Mouse (Mus musculus): ENCODE results near the gene Atxn2l.
"Not testable (repeated sequence)": the region's sequence is repeated elsewhere in the genome, so short reads cannot be mapped to it uniquely, and the experiment has no call there.

The Atxn2l gene

GRCm38 (mm10) chr7:126487617-126488385, 15.4 kb downstream of the Atxn2l start:
- not testable (repeated sequence) for DNase-seq

DNA sequence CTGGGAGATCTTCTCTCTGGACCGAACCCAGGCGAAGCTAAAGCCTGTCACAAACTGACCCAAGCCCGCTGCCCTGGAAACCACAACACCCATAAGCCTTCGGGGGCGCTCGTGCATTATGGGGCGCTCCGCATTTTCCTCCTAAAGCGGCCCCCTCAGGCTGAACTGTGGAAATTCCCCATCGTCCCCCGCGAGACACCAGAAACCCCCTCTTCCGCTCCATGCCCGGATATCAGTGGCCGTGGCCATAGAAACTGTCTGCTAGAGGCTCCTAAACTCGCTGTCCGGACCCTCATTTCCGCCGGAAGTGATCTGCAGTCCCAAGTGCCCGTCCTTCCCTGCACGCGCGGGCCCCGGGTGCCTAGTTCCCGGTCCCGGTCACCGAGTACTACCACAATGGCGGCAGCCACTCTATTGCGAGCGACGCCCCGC, 16.2 kb downstream of the Atxn2l start, which contains the start of gene Tufm:
Gene Tufm, plus strand, starts transcription at position 310 of the 432 bp plus-strand sequence.
- DNase-seq: peak; percentile 99

GRCm38 (mm10) chr7:126482392-126482871, 20.8 kb downstream of the Atxn2l start:
- peak; percentile 84 for DNase-seq

- DNase-seq: peak; percentile 32
Observed at GRCm38 (mm10) chr7:126481699-126482098, 21.5 kb downstream of the Atxn2l start.

GRCm38 (mm10) chr7:126474993-126475581, 28.1 kb downstream of the Atxn2l start, which contains the start of gene Sh2b1:
Gene Sh2b1 (minus strand): TSS chr7:126475424.
- peak; percentile 98 for DNase-seq

DNA sequence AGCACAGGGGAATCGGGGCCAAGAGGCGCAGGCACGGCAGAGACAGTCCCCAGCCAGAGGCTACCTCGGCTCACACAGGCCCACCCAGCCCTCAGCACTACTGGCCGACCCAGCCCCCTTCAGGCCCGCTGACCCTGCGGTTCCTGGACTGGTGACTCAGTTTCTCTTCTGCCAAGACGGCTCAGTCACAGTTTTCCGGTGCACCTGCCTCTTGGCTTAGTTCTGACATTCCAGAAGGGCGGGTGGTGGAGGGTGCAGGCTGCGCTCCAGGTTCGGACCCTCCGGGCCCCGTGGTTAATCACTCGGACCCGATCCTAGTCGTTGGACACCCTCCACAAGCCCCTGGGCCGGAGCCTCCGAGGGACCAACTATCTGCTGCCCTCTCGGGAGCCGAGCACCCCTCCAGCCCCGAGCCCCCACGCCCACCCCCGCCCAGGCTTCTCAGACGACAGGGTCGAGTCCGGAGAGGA, 28.7 kb downstream of the Atxn2l start:
- no peak for DNase-seq

DNA sequence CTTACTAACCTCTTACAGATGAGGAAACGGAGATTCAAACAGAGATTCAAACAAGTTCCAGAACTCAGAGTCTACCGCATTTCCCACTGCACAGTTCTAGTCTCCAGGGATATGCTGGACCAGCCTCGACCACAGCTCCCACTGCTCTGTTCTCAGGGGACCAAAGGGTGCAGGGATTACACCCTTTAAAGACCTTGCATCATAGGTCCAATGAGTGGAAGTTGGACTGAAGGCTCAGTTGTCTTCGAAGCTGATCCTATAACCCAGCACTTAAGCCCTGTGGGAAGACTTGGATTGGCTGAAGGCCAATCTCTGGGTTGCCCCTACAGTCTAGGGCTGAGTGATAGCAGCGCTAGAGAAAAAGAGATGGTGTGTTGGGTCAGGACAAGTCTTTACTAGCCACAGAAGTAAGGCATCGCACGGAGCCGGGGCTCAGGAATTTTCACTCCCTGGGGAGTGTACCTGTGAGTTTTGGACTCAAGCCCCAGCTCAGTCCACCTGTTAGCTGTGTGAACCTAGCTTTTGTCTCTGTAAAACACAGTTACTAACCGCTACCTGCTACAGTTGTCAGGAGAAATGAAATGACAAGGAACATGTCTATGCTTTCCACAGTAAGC, 29.7 kb downstream of the Atxn2l start:
- peak; percentile 37 for DNase-seq

DNA sequence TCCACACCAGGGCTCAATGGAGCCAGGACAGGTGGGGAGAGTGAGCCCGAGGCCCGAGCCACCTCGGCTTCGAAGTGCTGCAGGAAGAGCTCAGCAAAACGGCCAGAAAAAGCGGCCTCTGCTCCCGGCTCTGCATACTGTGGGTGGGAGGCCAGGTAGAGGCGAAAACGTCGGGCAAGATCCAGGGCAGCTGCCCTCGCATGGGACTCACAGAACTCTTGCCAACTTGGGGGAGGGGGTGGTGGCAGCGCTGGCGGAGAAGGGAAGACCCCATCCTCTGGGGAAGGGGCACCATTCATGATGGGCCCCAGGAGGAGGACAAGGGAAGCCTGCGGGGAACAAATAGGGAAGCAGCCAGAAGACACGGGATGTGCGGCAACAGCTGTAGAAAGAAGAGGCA, 30.5 kb downstream of the Atxn2l start:
- DNase-seq: no peak

GRCm38 (mm10) chr7:126472306-126472705, 30.9 kb downstream of the Atxn2l start:
- DNase-seq: no peak

- no peak for DNase-seq
Observed at GRCm38 (mm10) chr7:126471853-126472252, 31.4 kb downstream of the Atxn2l start.

DNA sequence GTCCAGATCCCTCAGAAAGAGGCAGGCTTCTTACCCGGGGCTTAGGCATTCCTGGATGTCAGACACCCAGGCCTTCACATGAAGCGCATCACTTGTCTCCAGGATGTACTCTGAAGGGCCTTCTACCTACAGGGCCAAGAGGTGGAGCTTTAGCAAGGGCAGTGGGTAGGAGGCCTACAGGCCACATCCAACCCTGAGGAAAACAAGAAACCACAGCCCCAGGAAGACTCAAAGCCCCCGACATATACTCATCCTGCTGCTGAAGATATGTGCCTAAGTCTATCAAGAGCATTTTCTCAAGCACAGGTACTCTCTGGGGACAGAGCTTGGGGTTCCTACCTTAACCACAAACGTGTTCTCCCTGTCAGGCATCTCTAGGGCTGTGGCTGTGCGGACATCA, 31.9 kb downstream of the Atxn2l start:
- DNase-seq: no peak

DNA sequence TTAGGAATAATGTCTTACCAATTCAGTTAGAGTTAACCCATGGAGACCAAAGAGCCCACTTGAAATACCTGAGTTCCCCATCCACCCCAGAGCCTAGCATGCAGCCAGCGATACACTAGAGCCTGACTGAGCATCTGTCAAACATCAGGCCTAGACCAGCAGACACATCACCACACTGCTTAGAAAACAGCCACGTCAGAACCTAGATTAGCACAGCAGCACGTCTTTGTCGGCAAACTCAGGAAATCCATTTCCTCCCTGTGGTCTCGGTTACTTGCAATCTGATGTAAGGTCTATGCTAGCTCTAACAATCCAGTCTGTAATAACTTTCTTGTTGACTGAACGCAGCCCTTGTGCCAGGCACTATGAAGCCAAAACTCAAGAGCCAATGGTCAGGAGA, 33.2 kb downstream of the Atxn2l start:
- no peak for DNase-seq

DNA sequence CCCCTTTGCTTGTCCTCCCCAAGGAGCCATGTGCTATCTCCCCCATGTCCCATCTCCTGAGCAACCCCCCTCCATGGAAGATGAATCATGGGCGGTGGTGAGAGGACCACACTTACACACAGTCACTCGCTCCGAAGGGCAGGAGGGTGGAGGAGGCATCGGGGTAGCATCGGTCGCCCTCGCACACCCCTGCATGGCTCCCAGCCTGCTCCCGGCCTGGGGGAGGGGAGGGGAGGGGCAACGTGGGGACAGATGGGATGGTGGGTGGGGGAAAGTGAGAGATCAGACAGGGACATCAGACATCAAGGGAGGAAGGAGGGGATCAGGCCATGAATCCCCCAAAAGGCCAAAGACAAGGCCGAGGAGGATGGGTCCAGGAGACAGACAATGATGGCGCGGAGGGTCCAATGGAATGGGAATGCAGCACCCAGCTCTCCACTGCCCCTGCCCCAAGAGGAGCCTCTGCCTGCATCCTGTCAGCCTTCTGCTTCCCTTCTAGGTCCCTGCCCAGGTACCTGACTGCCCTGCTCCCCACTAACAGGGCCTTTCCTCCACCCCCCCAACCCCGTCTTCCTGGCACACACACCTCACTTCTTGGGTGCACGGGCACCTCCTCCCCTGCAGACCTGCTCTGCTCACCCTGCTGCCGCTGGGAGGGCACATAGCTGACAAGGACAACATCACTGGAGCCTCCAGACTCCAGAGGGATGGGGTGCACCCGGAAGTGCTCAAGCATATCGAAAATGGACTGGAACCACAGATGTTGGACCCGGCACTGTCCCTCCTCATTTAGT, 35.2 kb downstream of the Atxn2l start:
- no peak for DNase-seq

- peak; percentile 61 for DNase-seq
Observed at GRCm38 (mm10) chr7:126467271-126467670, 36.0 kb downstream of the Atxn2l start.

GRCm38 (mm10) chr7:126466707-126467106, 36.5 kb downstream of the Atxn2l start:
- DNase-seq: no peak

GRCm38 (mm10) chr7:126466116-126466515, 37.1 kb downstream of the Atxn2l start:
- DNase-seq: no peak

DNA sequence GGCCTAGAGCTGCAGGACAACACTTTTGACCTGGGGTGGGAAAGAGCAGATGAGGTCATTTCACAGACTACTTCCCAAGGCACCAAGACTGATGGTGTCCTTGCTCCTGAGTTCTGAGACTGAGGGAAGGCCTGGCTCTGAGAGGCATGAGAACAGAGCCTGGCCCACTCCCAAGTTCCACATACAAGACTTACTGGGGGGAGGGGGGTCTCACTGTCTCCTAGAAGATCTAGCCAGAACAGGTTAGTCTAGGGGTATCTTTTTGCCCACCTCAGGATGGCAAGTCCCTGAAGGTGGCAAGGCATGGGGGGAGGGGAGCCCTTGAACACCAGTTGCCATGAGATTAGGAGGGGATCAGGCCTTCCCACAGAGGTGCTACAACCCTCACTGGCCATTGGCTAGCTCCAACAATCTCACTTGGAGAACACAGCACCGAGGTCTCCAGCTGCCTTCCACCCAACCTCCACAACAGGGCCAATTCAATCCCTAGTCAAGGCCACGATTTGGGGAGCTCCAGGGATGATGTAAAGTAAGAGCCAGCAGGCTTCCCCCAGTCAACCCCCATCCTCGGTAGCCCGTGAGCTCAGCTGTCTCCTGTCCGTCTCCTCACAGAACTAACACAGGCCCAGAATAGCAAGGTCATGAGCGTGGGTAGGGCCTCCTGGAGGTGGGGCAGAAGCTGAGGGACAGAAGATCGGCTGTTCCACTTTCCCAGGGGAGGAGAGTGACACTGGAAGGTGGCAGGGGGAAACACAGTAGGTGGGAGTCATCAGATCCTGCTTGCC, 37.8 kb downstream of the Atxn2l start:
- peak; percentile 7 for DNase-seq

DNA sequence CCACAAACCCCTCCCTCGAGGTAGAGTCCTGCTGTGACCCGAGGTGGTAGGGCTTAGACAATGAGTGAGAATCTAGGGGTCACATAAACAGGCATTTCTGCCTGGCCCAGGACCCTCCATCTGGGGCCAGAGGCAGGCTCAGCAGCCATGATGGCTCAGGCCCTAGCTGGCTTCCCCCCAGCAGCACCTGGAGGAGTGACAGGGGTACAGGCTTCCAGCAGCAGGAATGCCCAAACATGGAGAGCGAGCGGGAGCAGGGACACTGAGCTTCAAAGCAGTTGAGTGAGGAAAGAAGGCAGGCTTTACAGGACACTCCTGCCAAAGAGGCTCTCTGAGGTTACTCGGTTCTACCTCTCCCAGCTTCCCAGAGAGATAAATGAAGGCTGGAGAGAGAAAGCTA, 38.4 kb downstream of the Atxn2l start:
- DNase-seq: no peak

- no peak for DNase-seq
Observed at GRCm38 (mm10) chr7:126464121-126464520, 39.1 kb downstream of the Atxn2l start.

DNA sequence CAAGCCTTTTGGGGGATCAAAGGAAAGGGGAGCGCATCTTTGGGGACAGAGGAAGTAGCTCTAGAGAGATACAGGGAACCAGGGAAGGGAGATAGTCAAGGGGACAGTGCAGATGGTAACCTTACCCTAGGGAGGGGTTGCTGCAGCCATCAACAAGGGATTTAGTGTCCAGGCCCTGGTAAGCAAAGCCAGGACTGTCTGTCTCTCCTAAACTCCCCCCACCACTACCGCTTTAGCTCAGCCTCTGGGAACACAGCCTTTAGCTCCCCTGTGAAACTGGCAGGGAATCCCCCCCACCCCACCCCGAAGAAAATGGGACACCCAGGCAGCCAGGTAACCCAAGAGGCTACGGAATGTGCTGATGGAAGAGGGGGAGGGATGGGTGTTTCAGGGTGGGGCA, 39.7 kb downstream of the Atxn2l start:
- DNase-seq: no peak

- DNase-seq: no peak
Observed at GRCm38 (mm10) chr7:126463004-126463403, 40.2 kb downstream of the Atxn2l start, which contains the start of gene Atp2a1. Gene Atp2a1 (minus strand): TSS chr7:126463108.

DNA sequence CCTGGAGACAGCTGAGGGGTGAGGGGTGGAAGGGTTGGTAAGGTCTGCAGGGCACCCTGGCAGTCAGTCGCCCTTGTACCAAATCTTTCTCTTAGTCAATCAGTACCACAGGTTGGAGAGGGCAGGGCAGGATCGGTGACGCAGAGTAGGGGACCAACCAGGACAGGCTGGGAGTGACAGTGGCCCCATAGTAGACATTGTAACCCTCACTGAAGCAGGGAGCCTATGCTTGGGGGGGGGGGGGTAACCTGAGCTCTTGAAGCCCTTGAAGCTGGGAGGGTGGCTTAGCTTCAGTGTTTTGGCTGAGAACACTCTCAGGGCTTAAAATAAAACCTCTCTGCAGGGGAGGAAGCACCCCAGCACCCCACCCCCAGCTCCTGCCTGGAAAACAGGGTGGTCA, 41.6 kb downstream of the Atxn2l start:
- DNase-seq: no peak

Data from retina, postnatal 1 day (tissue).